Mouse (Mus musculus): Measurements from ENCODE around the gene Pim1. TPM values are rescaled to one million over a fixed set of nuclear protein-coding genes. Genes with fewer than 3 reads are reported as not detected.

Gene Pim1
- polyA plus RNA-seq, 1 experiment from 2014 or later = 32.8 TPM

DNA sequence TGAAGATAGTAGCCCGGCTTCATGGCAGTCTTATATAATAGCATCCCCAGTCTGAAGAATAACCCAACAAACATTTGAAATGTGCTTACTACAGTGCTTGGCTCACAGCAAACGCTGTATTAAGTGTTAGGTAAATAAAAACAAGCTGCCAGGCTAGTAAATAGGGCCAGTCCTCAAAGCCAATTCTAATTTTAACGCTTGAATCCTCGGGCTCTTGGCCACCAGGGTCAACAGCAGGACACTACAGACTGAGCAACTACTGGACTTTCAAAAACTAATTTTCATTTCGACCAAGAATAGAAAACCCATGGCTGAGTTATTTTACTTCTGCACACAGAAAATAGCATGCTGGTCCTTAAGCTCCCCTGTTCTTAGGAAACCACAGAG is 30.4 kb upstream of the Pim1 start:
- Histone ChIP-seq H3K4me1 (replicated peaks; ENCODE audit: control insufficient read depth, insufficient read depth) (peaks cover 6% of the 10 kb centered on the region; the same call in 1 of the 2 replicates), H3K9me3 (ENCODE audit: control insufficient read depth, low read length) (no peaks in the 10 kb centered on the region), H3K4me3 (ENCODE audit: low read depth, low read length) (no peak overlapping the region), H3K4me2 (replicated peaks; ENCODE audit: low read depth) (no peak overlapping the region), H3K9ac (ENCODE audit: low read length) (peak overlapping the region; percentile 39; the same call in 1 of the 2 replicates), H3K27me3 (ENCODE audit: control insufficient read depth, insufficient read depth, low read length) (no peaks in the 10 kb centered on the region; the same call in 1 of the 2 replicates), H3K27ac (replicated peaks) (peak overlapping the region; percentile 2; the same call in 1 of the 2 replicates), H3K36me3 (ENCODE audit: control insufficient read depth, insufficient read depth, low read length) (no peaks in the 10 kb centered on the region)
- WGBS = 21% methylated on average over 5 of the region's 5 CpGs
- no peak for TF ChIP-seq EP300 (optimal IDR thresholded peaks at IDR 0.05)
- TF ChIP-seq CTCF (IDR thresholded peaks at IDR 0.05; ENCODE audit: low read depth) = no peak
- DNase-seq (ENCODE audit: low spot score) (no peak), ATAC-seq (ENCODE audit: low FRiP score, low TSS enrichment) (no peak)

DNA sequence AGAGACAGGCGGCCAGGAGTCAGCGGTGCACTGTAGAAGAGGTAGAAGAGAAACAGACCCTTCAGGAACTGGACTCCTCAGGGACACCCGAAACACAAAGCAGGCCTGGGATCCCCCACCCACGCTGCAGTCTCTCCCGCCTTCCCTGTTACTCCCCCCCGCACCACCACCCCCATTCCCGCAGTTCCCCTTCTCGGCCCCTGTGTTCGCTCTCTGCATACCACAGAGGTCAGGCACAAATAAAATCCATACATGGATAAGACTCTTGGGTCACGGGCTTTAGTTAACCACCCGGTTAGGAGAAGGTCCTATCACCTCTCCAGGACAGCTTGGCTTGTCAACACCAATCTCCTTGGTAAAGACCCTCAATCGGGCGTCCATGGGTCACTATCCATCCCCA is 26.9 kb upstream of the Pim1 start:
- peaks cover 6% of the 10 kb centered on the region; the same call in 1 of the 2 replicates for H3K4me1 ChIP-seq (replicated peaks; ENCODE audit: control insufficient read depth, insufficient read depth)
- peak overlapping the region; percentile 41 for H3K9ac ChIP-seq (ENCODE audit: low read length)
- H3K27me3 ChIP-seq (ENCODE audit: control insufficient read depth, insufficient read depth, low read length) = no peaks in the 10 kb centered on the region; the same call in 1 of the 2 replicates
- DNase-seq (ENCODE audit: low spot score) (no peak), ATAC-seq (ENCODE audit: low FRiP score, low TSS enrichment) (peak; percentile 49; the same call in 1 of the 2 replicates)
- H3K9me3 ChIP-seq (ENCODE audit: control insufficient read depth, low read length) = no peaks in the 10 kb centered on the region
- TF ChIP-seq CTCF (IDR thresholded peaks at IDR 0.05; ENCODE audit: low read depth) (no peak), EP300 (optimal IDR thresholded peaks at IDR 0.05) (no peak)
- 19% methylated on average over 13 of the region's 13 CpGs for WGBS
- peak overlapping the region; percentile 17 for H3K4me3 ChIP-seq (ENCODE audit: low read depth, low read length)
- H3K27ac ChIP-seq (replicated peaks) = peak overlapping the region; percentile 78
- no peaks in the 10 kb centered on the region for H3K36me3 ChIP-seq (ENCODE audit: control insufficient read depth, insufficient read depth, low read length)
- H3K4me2 ChIP-seq (replicated peaks; ENCODE audit: low read depth) = peak overlapping the region; percentile 47

DNA sequence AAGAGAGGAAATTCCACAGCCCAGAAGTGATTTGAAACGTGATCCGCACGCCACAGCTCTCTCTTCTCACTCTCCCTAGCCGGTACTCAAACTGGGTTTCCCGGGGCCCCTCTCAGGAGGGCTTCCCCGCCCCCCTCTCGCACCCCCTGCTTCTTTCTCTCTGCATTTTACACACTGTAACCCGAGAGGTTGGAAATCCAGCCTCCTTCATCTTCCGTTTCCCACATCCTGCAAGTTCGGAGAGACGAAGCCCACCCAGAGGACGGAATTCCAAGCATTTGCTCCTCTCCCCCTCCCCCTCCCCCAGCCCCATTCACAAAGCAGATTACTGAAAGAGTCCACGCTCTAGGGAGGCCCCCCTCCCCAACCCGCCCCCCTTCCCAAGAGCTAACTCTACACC is 26.5 kb upstream of the Pim1 start:
- no peaks in the 10 kb centered on the region for H3K9me3 ChIP-seq (ENCODE audit: control insufficient read depth, low read length)
- ATAC-seq (ENCODE audit: low FRiP score, low TSS enrichment) (peak; percentile 55; the same call in 1 of the 2 replicates), DNase-seq (ENCODE audit: low spot score) (peak; percentile 40)
- no peaks in the 10 kb centered on the region for H3K36me3 ChIP-seq (ENCODE audit: control insufficient read depth, insufficient read depth, low read length)
- peak overlapping the region; percentile 78 for H3K27ac ChIP-seq (replicated peaks)
- H3K9ac ChIP-seq (ENCODE audit: low read length) = peak overlapping the region; percentile 41
- TF ChIP-seq EP300 (optimal IDR thresholded peaks at IDR 0.05) (no peak), CTCF (IDR thresholded peaks at IDR 0.05; ENCODE audit: low read depth) (no peak)
- no peaks in the 10 kb centered on the region for H3K27me3 ChIP-seq (ENCODE audit: control insufficient read depth, insufficient read depth, low read length)
- WGBS = 5% methylated on average over 13 of the region's 14 CpGs
- peaks cover 4% of the 10 kb centered on the region; the same call in 1 of the 2 replicates for H3K4me1 ChIP-seq (replicated peaks; ENCODE audit: control insufficient read depth, insufficient read depth)
- H3K4me2 ChIP-seq (replicated peaks; ENCODE audit: low read depth) = peak overlapping the region; percentile 47
- H3K4me3 ChIP-seq (ENCODE audit: low read depth, low read length) = peak overlapping the region; percentile 17

DNA sequence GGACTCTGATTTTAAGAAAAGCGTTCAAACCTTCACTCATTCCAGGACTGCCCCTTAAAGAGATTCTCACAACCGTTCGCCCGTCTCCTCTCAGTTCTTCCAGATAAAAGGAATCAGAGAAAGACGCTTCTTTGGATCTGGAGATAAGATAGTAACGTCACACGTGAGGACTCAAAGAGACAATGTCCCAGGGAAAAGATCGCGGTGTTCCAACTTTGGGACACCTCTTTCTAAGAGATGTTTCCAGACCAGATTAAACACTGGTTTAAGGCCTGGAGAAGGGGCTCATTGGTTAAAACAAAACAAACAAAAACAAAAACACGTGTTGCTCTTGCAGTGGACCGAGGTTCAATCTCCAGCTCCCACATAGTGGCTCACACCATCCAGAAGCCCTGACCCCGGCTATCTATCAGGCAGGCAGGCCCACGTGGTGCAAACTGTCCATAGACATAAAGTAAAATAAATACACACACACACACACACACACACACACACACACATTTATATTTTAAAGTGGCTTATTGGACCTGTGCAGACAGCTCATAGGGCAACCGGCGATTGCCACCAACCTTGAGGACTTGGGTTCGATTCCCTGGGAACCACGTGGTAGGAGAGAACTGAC is 25.9 kb upstream of the Pim1 start:
- peak overlapping the region; percentile 47 for H3K4me2 ChIP-seq (replicated peaks; ENCODE audit: low read depth)
- no peak for TF ChIP-seq CTCF (IDR thresholded peaks at IDR 0.05; ENCODE audit: low read depth)
- no peak for TF ChIP-seq EP300 (optimal IDR thresholded peaks at IDR 0.05)
- no peaks in the 10 kb centered on the region for H3K4me1 ChIP-seq (replicated peaks; ENCODE audit: control insufficient read depth, insufficient read depth)
- no peaks in the 10 kb centered on the region for H3K36me3 ChIP-seq (ENCODE audit: control insufficient read depth, insufficient read depth, low read length)
- peak overlapping the region; percentile 17 for H3K4me3 ChIP-seq (ENCODE audit: low read depth, low read length)
- no peak overlapping the region for H3K9ac ChIP-seq (ENCODE audit: low read length)
- H3K27ac ChIP-seq (replicated peaks) = no peak overlapping the region
- DNase-seq (ENCODE audit: low spot score) (no peak), ATAC-seq (ENCODE audit: low FRiP score, low TSS enrichment) (no peak)
- WGBS = 27% methylated on average over 17 of the region's 17 CpGs
- H3K27me3 ChIP-seq (ENCODE audit: control insufficient read depth, insufficient read depth, low read length) = no peaks in the 10 kb centered on the region
- H3K9me3 ChIP-seq (ENCODE audit: control insufficient read depth, low read length) = no peaks in the 10 kb centered on the region

DNA sequence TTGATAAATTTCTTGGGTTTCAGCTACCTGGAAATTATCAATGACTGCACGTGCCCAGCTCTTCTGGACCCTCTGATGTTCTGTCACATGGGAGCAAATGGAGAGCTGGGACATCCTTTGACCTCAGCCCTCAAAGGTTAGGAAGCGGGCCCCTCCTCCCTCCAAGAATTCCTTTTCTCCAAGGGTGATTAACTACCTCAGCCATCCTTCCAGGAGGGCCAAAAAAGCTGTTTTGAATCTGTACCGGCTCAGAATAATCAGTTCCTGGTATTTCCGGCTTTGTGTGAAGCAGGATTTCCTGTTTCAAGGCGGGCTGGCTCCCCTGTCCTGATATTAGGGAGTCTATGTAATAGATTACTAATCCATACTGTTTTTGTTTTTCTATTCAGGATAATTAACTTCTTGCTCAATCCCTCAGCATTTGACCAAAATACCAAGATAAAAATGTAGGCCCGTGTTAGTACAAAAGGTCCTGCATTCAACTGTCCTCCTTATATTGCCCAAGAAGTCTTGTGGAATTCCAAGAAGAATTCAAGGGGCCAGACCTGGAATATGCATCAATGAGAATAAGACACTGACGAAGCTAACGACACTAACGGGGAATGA is 25.0 kb upstream of the Pim1 start:
- no peaks in the 10 kb centered on the region for H3K4me1 ChIP-seq (replicated peaks; ENCODE audit: control insufficient read depth, insufficient read depth)
- 66% methylated on average over 9 of the region's 9 CpGs for WGBS
- H3K27ac ChIP-seq (replicated peaks) = no peak overlapping the region
- no peaks in the 10 kb centered on the region for H3K27me3 ChIP-seq (ENCODE audit: control insufficient read depth, insufficient read depth, low read length)
- ATAC-seq (ENCODE audit: low FRiP score, low TSS enrichment) (no peak), DNase-seq (ENCODE audit: low spot score) (no peak)
- TF ChIP-seq EP300 (optimal IDR thresholded peaks at IDR 0.05) = no peak
- H3K4me3 ChIP-seq (ENCODE audit: low read depth, low read length) = no peak overlapping the region
- no peak overlapping the region for H3K4me2 ChIP-seq (replicated peaks; ENCODE audit: low read depth)
- no peaks in the 10 kb centered on the region for H3K36me3 ChIP-seq (ENCODE audit: control insufficient read depth, insufficient read depth, low read length)
- H3K9ac ChIP-seq (ENCODE audit: low read length) = no peak overlapping the region
- no peaks in the 10 kb centered on the region for H3K9me3 ChIP-seq (ENCODE audit: control insufficient read depth, low read length)

DNA sequence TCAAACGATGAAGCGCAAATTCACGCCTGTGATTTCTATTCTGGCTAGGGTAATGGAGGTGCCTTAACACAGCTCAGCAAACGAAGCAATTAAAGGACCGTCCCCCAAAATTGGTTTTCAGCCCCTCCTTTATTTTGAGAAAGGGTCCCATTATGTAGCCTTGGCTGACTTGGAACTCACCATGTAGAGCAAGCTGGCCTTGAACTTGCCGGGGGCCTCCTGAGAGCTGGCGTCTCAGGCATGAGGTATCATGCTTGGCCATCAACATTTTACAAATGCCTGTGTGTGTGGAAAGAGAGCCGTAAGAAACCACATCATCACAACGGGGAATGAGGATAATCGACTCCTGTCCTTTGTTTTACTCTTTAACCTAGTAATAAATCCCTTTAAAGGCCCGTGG is 23.5 kb upstream of the Pim1 start:
- no peaks in the 10 kb centered on the region for H3K27me3 ChIP-seq (ENCODE audit: control insufficient read depth, insufficient read depth, low read length)
- no peaks in the 10 kb centered on the region for H3K36me3 ChIP-seq (ENCODE audit: control insufficient read depth, insufficient read depth, low read length)
- WGBS = 41% methylated on average over 11 of the region's 11 CpGs
- no peaks in the 10 kb centered on the region for H3K4me1 ChIP-seq (replicated peaks; ENCODE audit: control insufficient read depth, insufficient read depth)
- DNase-seq (ENCODE audit: low spot score) (no peak), ATAC-seq (ENCODE audit: low FRiP score, low TSS enrichment) (no peak)
- TF ChIP-seq EP300 (optimal IDR thresholded peaks at IDR 0.05) (no peak), CTCF (IDR thresholded peaks at IDR 0.05; ENCODE audit: low read depth) (no peak)
- H3K4me2 ChIP-seq (replicated peaks; ENCODE audit: low read depth) = peak overlapping the region; percentile 29
- no peak overlapping the region for H3K9ac ChIP-seq (ENCODE audit: low read length)
- no peaks in the 10 kb centered on the region for H3K9me3 ChIP-seq (ENCODE audit: control insufficient read depth, low read length)
- no peak overlapping the region for H3K4me3 ChIP-seq (ENCODE audit: low read depth, low read length)
- H3K27ac ChIP-seq (replicated peaks) = no peak overlapping the region
